Mouse (Mus musculus): ENCODE data around the gene Gja6. TPM values are rescaled to one million over a fixed set of nuclear protein-coding genes. Genes with fewer than 3 reads are reported as not detected.

The Gja6 gene
- total RNA-seq, 1 experiment from 2014 or later = not detected

Other genes starting within 250 kb of the Gja6 start
- gene Ppef1, start 171.3 kb downstream of the Gja6 start, total RNA-seq (2017) = 1.1 TPM in 1 of 2 replicates, not detected in the other
- gene Rs1, start 139.0 kb downstream of the Gja6 start, total RNA-seq (2017) = not detected in 2 replicates
- 2.7 and 5.4 TPM in 2 replicates for gene Cdkl5, start 87.7 kb upstream of the Gja6 start, total RNA-seq (2017)
- gene Scml2, start 210.1 kb upstream of the Gja6 start, total RNA-seq (2017) = 5.0 and 5.6 TPM in 2 replicates

Data from hematopoietic stem cell, adult 5-6 weeks (primary cell).